ENCODE assay signal across 8 mouse cellular contexts in the genomic region with DNA sequence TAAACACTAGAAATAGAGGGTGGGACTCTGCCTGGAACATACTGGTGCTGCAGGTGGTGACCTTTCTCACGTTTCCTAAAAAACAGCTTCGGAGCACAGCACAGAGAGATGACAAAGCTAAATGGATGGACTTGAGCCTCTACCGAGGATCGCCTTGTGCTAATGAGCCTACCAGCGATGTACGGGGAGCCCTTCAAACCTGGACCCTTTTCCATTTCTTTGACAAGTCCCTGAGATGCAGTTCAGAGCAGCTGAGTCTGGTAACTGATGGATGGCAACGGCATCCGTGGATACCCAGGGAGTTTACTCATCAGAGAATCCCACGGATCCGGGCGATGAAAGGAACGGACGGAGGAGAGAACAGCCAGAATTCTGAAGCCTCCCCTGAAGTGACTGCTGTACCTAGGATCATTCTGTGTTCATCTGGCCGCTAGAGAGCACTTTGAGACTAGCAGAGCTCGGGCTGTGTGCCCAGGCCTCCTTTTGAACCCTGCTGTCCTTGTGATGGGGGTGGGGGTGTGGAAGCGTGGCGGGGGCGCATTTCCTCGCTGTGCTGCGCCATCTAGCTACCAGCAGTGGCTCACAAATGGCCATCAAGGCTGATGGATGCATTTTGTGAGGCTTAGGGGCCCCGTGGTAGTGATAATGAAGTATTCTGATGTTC. TPM values are rescaled to one million over a fixed set of nuclear protein-coding genes. Genes with fewer than 3 reads are reported as not detected.
DNase-seq lines count a peak whose midpoint lies in the region; ATAC-seq lines count a peak whose summit lies in the region.

No protein-coding gene starts in this region.

- H3K36me3 ChIP-seq in forebrain, embryonic 13.5 days (ENCODE audit: poor library complexity, severe bottlenecking), result no peaks in the 10 kb centered on the region
- no peaks in the 10 kb centered on the region for H3K36me3 ChIP-seq in heart, embryonic 15.5 days
- no peaks in the 10 kb centered on the region for H3K36me3 ChIP-seq in limb, embryonic 15.5 days
- no peaks in the 10 kb centered on the region for H3K36me3 ChIP-seq in neural tube, embryonic 12.5 days

- no peaks in the 10 kb centered on the region for H3K9me3 ChIP-seq in forebrain, embryonic 13.5 days (replicated peaks)
- no peaks in the 10 kb centered on the region for H3K9me3 ChIP-seq in heart, embryonic 15.5 days (replicated peaks)
- H3K9me3 ChIP-seq in limb, embryonic 15.5 days, result no peaks in the 10 kb centered on the region
- H3K9me3 ChIP-seq in neural tube, embryonic 12.5 days, result no peaks in the 10 kb centered on the region

- peak; percentile 94 for ATAC-seq in forebrain, embryonic 13.5 days
- peak; percentile 82 for ATAC-seq in heart, embryonic 15.5 days (replicated peaks; ENCODE audit: insufficient number of reproducible peaks, insufficient read depth, low FRiP score, low read depth)
- ATAC-seq in limb, embryonic 15.5 days (ENCODE audit: insufficient number of reproducible peaks, low FRiP score, low TSS enrichment, low read depth), result peak; percentile 71
- ATAC-seq in neural tube, embryonic 12.5 days (ENCODE audit: low FRiP score, low read depth), result peak; percentile 85

- peaks cover 13% of the 10 kb centered on the region for H3K4me1 ChIP-seq in forebrain, embryonic 13.5 days
- H3K4me1 ChIP-seq in heart, embryonic 15.5 days (replicated peaks), result peaks cover 7% of the 10 kb centered on the region; the same call in 1 of the 2 replicates
- peaks cover 18% of the 10 kb centered on the region for H3K4me1 ChIP-seq in limb, embryonic 15.5 days
- H3K4me1 ChIP-seq in neural tube, embryonic 12.5 days, result 0 out of 2 replicates have a peak, but pooled peaks cover 7% of the 10 kb centered on the region

- H3K4me2 ChIP-seq in forebrain, embryonic 13.5 days, result peak overlapping the region; percentile 54
- peak overlapping the region; percentile 59 for H3K4me2 ChIP-seq in heart, embryonic 15.5 days
- H3K4me2 ChIP-seq in limb, embryonic 15.5 days, result peak overlapping the region; percentile 58
- H3K4me2 ChIP-seq in neural tube, embryonic 12.5 days (replicated peaks), result peak overlapping the region; percentile 57

- WGBS in forebrain, embryonic 13.5 days, result 8% methylated on average over 21 of the region's 21 CpGs
- WGBS in heart, embryonic 15.5 days, result 13% methylated on average over 21 of the region's 21 CpGs
- WGBS in limb, embryonic 15.5 days, result 9% methylated on average over 21 of the region's 21 CpGs
- WGBS in neural tube, embryonic 12.5 days, result 7% methylated on average over 21 of the region's 21 CpGs

- peak overlapping the region; percentile 51 for H3K9ac ChIP-seq in forebrain, embryonic 13.5 days
- peak overlapping the region; percentile 29; the same call in 1 of the 2 replicates for H3K9ac ChIP-seq in heart, embryonic 15.5 days
- H3K9ac ChIP-seq in limb, embryonic 15.5 days, result no peak overlapping the region
- H3K9ac ChIP-seq in neural tube, embryonic 12.5 days, result peak overlapping the region; percentile 45; the same call in 1 of the 2 replicates

- H3K27ac ChIP-seq in forebrain, embryonic 13.5 days, result no peak overlapping the region; the same call in 1 of the 2 replicates
- no peak overlapping the region for H3K27ac ChIP-seq in heart, embryonic 15.5 days
- no peak overlapping the region for H3K27ac ChIP-seq in limb, embryonic 15.5 days
- H3K27ac ChIP-seq in neural tube, embryonic 12.5 days, result no peak overlapping the region

- peak; percentile 93 for DNase-seq in ES-CJ7 (ENCODE audit: low read depth, low spot score)
- DNase-seq in cerebellum, adult 11 months, result peak; percentile 64
- DNase-seq in kidney, postnatal 10 days, result peak; percentile 87
- peak; percentile 3 to 21 for DNase-seq in urinary bladder, postnatal 36 days (ENCODE audit: low spot score in 2 of 2)

- H3K4me3 ChIP-seq in forebrain, embryonic 13.5 days, result peak overlapping the region; percentile 26
- H3K4me3 ChIP-seq in heart, embryonic 15.5 days, result peak overlapping the region; percentile 32
- H3K4me3 ChIP-seq in limb, embryonic 15.5 days, result peak overlapping the region; percentile 37
- peak overlapping the region; percentile 19; the same call in 1 of the 2 replicates for H3K4me3 ChIP-seq in neural tube, embryonic 12.5 days

- 0 out of 2 replicates have a peak, but pooled peaks cover 3% of the 10 kb centered on the region for H3K27me3 ChIP-seq in forebrain, embryonic 13.5 days
- 0 out of 2 replicates have a peak, but pooled peaks cover 3% of the 10 kb centered on the region for H3K27me3 ChIP-seq in heart, embryonic 15.5 days
- no peaks in the 10 kb centered on the region for H3K27me3 ChIP-seq in limb, embryonic 15.5 days
- H3K27me3 ChIP-seq in neural tube, embryonic 12.5 days (replicated peaks), result no peaks in the 10 kb centered on the region

RNA-seq across cellular contexts. Expression of gene Dctd, which starts 1.6 kb away (rescaled TPM):
- polyA plus RNA-seq in forebrain, embryonic 13.5 days (2015; fragmentation: Nextera tagmentation; extraction: Ambion mirVana), result 14.2 and 14.3 TPM in 2 replicates
- 21.0 and 26.2 TPM in 2 replicates for polyA plus RNA-seq in heart, embryonic 15.5 days (2015; fragmentation: Nextera tagmentation; extraction: Ambion mirVana)
- polyA plus RNA-seq in limb, embryonic 15.5 days (2015; fragmentation: Nextera tagmentation; extraction: Ambion mirVana), result 28.2 and 30.0 TPM in 2 replicates
- polyA plus RNA-seq in neural tube, embryonic 12.5 days (2016; fragmentation: Nextera tagmentation; extraction: Ambion mirVana), result 13.1 and 13.4 TPM in 2 replicates

Comparison
In these comparisons a context has a peak if more than half of its experiments do, and no peak if none do; other contexts are left out.
1. DNase-seq: peak in every context shown above with its lines; median percentile 93 in ES-CJ7; 87 in kidney, postnatal 10 days; 64 in cerebellum, adult 11 months; 12 in urinary bladder, postnatal 36 days.